Mouse (Mus musculus): ENCODE data around the gene Trim30c. TPM values are rescaled to one million over a fixed set of nuclear protein-coding genes. Genes with fewer than 3 reads are reported as not detected.

Trim30c gene
- polyA plus RNA-seq, 1 experiment from 2014 or later = not detected

Other genes starting within 250 kb of the Trim30c start
- gene Olfm5, start 236.0 kb downstream of the Trim30c start, polyA plus RNA-seq (2016; fragmentation: Nextera tagmentation; extraction: Ambion mirVana) = not detected in 2 replicates
- 0.43 and 0.56 TPM in 2 replicates for gene Olfr648, start 217.4 kb downstream of the Trim30c start, polyA plus RNA-seq (2016; fragmentation: Nextera tagmentation; extraction: Ambion mirVana)
- not detected in 2 replicates for gene Olfr649, start 204.9 kb downstream of the Trim30c start, polyA plus RNA-seq (2016; fragmentation: Nextera tagmentation; extraction: Ambion mirVana)
- 1.2 TPM in 2 replicates for gene Trim6, start 182.0 kb downstream of the Trim30c start, polyA plus RNA-seq (2016; fragmentation: Nextera tagmentation; extraction: Ambion mirVana)
- gene Trim34a, start 156.4 kb downstream of the Trim30c start, polyA plus RNA-seq (2016; fragmentation: Nextera tagmentation; extraction: Ambion mirVana) = 0.76 and 1.2 TPM in 2 replicates
- gene Trim5, start 112.7 kb downstream of the Trim30c start, polyA plus RNA-seq (2016; fragmentation: Nextera tagmentation; extraction: Ambion mirVana) = 0.15 and 0.22 TPM in 2 replicates
- gene Trim12a, start 85.4 kb downstream of the Trim30c start, polyA plus RNA-seq (2016; fragmentation: Nextera tagmentation; extraction: Ambion mirVana) = 2.7 and 2.9 TPM in 2 replicates
- not detected in 2 replicates for gene Trim34b, start 71.4 kb downstream of the Trim30c start, polyA plus RNA-seq (2016; fragmentation: Nextera tagmentation; extraction: Ambion mirVana)
- 0.88 and 1.1 TPM in 2 replicates for gene Trim12c, start 47.5 kb downstream of the Trim30c start, polyA plus RNA-seq (2016; fragmentation: Nextera tagmentation; extraction: Ambion mirVana)
- not detected in 2 replicates for gene Trim30b, start 31.0 kb downstream of the Trim30c start, polyA plus RNA-seq (2016; fragmentation: Nextera tagmentation; extraction: Ambion mirVana)
- 0.77 and 0.89 TPM in 2 replicates for gene Trim30a, start 64.4 kb upstream of the Trim30c start, polyA plus RNA-seq (2016; fragmentation: Nextera tagmentation; extraction: Ambion mirVana)
- gene Trim30d, start 107.0 kb upstream of the Trim30c start, polyA plus RNA-seq (2016; fragmentation: Nextera tagmentation; extraction: Ambion mirVana) = 0.06 TPM in 1 of 2 replicates, not detected in the other
- gene Olfr651, start 149.3 kb upstream of the Trim30c start, polyA plus RNA-seq (2016; fragmentation: Nextera tagmentation; extraction: Ambion mirVana) = not detected in 2 replicates
- not detected in 2 replicates for gene Olfr652, start 160.1 kb upstream of the Trim30c start, polyA plus RNA-seq (2016; fragmentation: Nextera tagmentation; extraction: Ambion mirVana)
- gene Olfr653, start 176.5 kb upstream of the Trim30c start, polyA plus RNA-seq (2016; fragmentation: Nextera tagmentation; extraction: Ambion mirVana) = not detected in 2 replicates
- gene Olfr654, start 186.2 kb upstream of the Trim30c start, polyA plus RNA-seq (2016; fragmentation: Nextera tagmentation; extraction: Ambion mirVana) = not detected in 2 replicates
- not detected in 2 replicates for gene Olfr655, start 200.9 kb upstream of the Trim30c start, polyA plus RNA-seq (2016; fragmentation: Nextera tagmentation; extraction: Ambion mirVana)
- gene Olfr656, start 213.1 kb upstream of the Trim30c start, polyA plus RNA-seq (2016; fragmentation: Nextera tagmentation; extraction: Ambion mirVana) = not detected in 2 replicates
- gene Olfr657, start 224.0 kb upstream of the Trim30c start, polyA plus RNA-seq (2016; fragmentation: Nextera tagmentation; extraction: Ambion mirVana) = not detected in 2 replicates
- gene Olfr658, start 246.5 kb upstream of the Trim30c start, polyA plus RNA-seq (2016; fragmentation: Nextera tagmentation; extraction: Ambion mirVana) = 0.06 and 0.09 TPM in 2 replicates

Data from neural tube, embryonic 12.5 days (tissue).